Mouse (Mus musculus) gastrocnemius, adult 2 months (tissue): ENCODE data around the gene Tyk2. TPM values are rescaled to one million over a fixed set of nuclear protein-coding genes. Genes with fewer than 3 reads are reported as not detected.

ENCODE experiments used
- DNase-seq: peaks from one replicate; pipeline ENCODE4 v3.0.0; 2022
- H3K27ac ChIP-seq: fragments of 200-600 bp; 2 replicates; pipeline ENCODE4 v1.8.1; 2022; ENCODE audit warnings: mild to moderate bottlenecking
- H3K4me3 ChIP-seq: fragments of 200-600 bp; 2 replicates; pipeline ENCODE4 v1.8.1; 2022; ENCODE audit warnings: mild to moderate bottlenecking, moderate library complexity
- CTCF ChIP-seq: fragments of 200-600 bp; IDR thresholded peaks from 2 replicates; pipeline ENCODE4 v1.8.1; 2022; ENCODE audit warnings: antibody characterized with exemption, mild to moderate bottlenecking, moderate library complexity
- intact Hi-C: fragments of 180-260 bp; cut with DNase I; formaldehyde crosslinking; loops from one replicate; pipeline ENCODE4 v1.15.1; 2025
- microRNA-seq: library from miRNA; unstranded; fragments of <30 nt; microRNA quantifications from one replicate; pipeline ENCODE4 v1.2.0, GENCODE M21; 2021
- total RNA-seq, 2 experiments: library from RNA; stranded (reverse); gene quantifications; 2 replicates each; pipeline ENCODE4 v1.2.3; 2021

The Tyk2 gene
- total RNA-seq, 2 experiments from 2014 or later: 4.4 to 5.9 TPM

- intact Hi-C loops: no loop called here
- no peak within 1 kb of the TSS for H3K4me3 ChIP-seq
- no peak for TF ChIP-seq CTCF
- no peak for DNase-seq
- H3K27ac ChIP-seq: no peak within 1 kb of the TSS
Measured at GRCm38 (mm10) chr9:21067006-21067684, 63.9 kb downstream of the Tyk2 start, which contains the start of gene Zglp1. Gene Zglp1, minus strand, starts transcription at chr9:21067093.

GRCm38 (mm10) chr9:21062928-21063327, 68.1 kb downstream of the Tyk2 start:
- intact Hi-C loops: no loop called here
- Histone ChIP-seq H3K4me3 (no peak overlapping the region), H3K27ac (no peak overlapping the region)
- no peak for DNase-seq
- TF ChIP-seq CTCF: no peak

Small RNA genes within 50 kb of the gene (microRNA-seq; reads per million reads assigned to microRNA genes)
- not detected for gene Mir7082

Other genes with a start within 250 kb of the Tyk2 start
- 1 to 10 TPM; 7.9 to 8.6 TPM for gene Ppan, start 243.1 kb downstream of the Tyk2 start, total RNA-seq
- 100 to 1,000 TPM in 1 of 2 experiments, 10 to 100 TPM in 1; 97.0 to 102 TPM for gene Eif3g, start 232.6 kb downstream of the Tyk2 start, total RNA-seq
- 1 to 10 TPM; 5.2 to 7.9 TPM for gene Dnmt1, start 171.4 kb downstream of the Tyk2 start, total RNA-seq
- 1 to 10 TPM; 2.0 to 2.3 TPM for gene S1pr2, start 154.5 kb downstream of the Tyk2 start, total RNA-seq
- gene Mrpl4, start 128.5 kb downstream of the Tyk2 start, total RNA-seq: 10 to 100 TPM; 51.8 to 70.0 TPM
- gene Icam1, start 115.3 kb downstream of the Tyk2 start, total RNA-seq: 1 to 10 TPM; 1.7 to 1.9 TPM
- 1 to 10 TPM; 1.2 to 2.2 TPM for gene Icam4, start 101.9 kb downstream of the Tyk2 start, total RNA-seq
- gene Icam5, start 99.2 kb downstream of the Tyk2 start, total RNA-seq: not detected
- gene Zglp1, start 64.2 kb downstream of the Tyk2 start, total RNA-seq: not detected
- gene Gm49373, start 58.1 kb downstream of the Tyk2 start, total RNA-seq: under 1 TPM; 0.26 to 0.39 TPM
- gene Fdx1l, start 57.6 kb downstream of the Tyk2 start, total RNA-seq: 10 to 100 TPM; 39.0 to 49.0 TPM
- gene Gm38431, start 39.2 kb downstream of the Tyk2 start, total RNA-seq: 1 to 10 TPM; 1.2 to 1.6 TPM
- 10 to 100 TPM; 17.1 to 19.5 TPM for gene Raver1, start 39.2 kb downstream of the Tyk2 start, total RNA-seq
- gene Cdc37, start 18.7 kb upstream of the Tyk2 start, total RNA-seq: 100 to 1,000 TPM; 116 to 139 TPM
- 10 to 100 TPM; 39.0 to 66.8 TPM for gene Pde4a, start 34.5 kb upstream of the Tyk2 start, total RNA-seq
- 10 to 100 TPM; 51.3 to 62.3 TPM for gene Keap1, start 108.1 kb upstream of the Tyk2 start, total RNA-seq
- under 1 TPM; 0.15 to 0.33 TPM for gene S1pr5, start 117.2 kb upstream of the Tyk2 start, total RNA-seq
- 10 to 100 TPM; 68.0 to 77.4 TPM for gene Atg4d, start 134.1 kb upstream of the Tyk2 start, total RNA-seq
- gene Kri1, start 156.7 kb upstream of the Tyk2 start, total RNA-seq: 10 to 100 TPM; 11.0 to 12.6 TPM
- 1 to 10 TPM; 8.6 to 9.1 TPM for gene Cdkn2d, start 160.2 kb upstream of the Tyk2 start, total RNA-seq
- gene Ap1m2, start 181.1 kb upstream of the Tyk2 start, total RNA-seq: not detected
- 100 to 1,000 TPM; 168 to 178 TPM for gene Slc44a2, start 189.5 kb upstream of the Tyk2 start, total RNA-seq
- gene Ilf3, start 236.6 kb upstream of the Tyk2 start, total RNA-seq: 10 to 100 TPM; 21.2 to 25.2 TPM